ENCODE assay signal across 13 mouse cellular contexts in the genomic region with DNA sequence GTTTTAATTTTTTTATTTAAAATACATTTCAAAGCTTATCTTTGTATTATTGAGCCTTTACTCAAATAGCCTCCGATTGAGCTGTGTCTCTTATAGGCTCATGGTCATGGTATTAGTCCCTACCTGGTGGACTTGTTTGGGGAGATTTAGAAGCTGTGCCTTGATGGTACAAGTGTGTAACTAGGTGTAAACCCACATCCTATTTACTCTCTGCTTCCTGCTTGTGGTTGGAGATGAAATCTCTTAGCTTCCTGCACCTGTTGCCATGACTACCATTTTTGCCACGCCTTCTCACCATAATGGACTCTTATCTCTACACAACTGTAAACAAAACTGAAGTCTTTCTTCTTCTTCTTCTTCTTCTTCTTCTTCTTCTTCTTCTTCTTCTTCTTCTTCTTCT.
"Had no signal": no experiment of that assay in that cellular context is flagged by ENCODE, and none has a peak within 500 bp of the region (broad histone marks: within the 10 kb centered on the region; RNA-seq: fewer than 3 reads in every experiment).

No protein-coding gene starts in this region.

- H3K4me2 ChIP-seq: liver, embryonic 11.5 days; liver, embryonic 15.5 days; neural tube, embryonic 12.5 days; stomach, embryonic 15.5 days had no signal

- H3K9ac ChIP-seq: liver, embryonic 15.5 days; neural tube, embryonic 12.5 days; stomach, embryonic 15.5 days had no signal

- H3K36me3 ChIP-seq: limb, embryonic 10.5 days; liver, embryonic 15.5 days; neural tube, embryonic 12.5 days; stomach, embryonic 15.5 days had no signal

- H3K9me3 ChIP-seq: limb, embryonic 10.5 days; liver, embryonic 15.5 days; neural tube, embryonic 12.5 days; stomach, embryonic 15.5 days had no signal

- DNase-seq: kidney, adult 18-20 months; kidney, postnatal 14 days; lung, adult 2 months; lung, postnatal 36 days; midbrain, embryonic 14.5 days; retina, postnatal 1 day had no signal

- H3K4me1 ChIP-seq: limb, embryonic 10.5 days; liver, embryonic 15.5 days; neural tube, embryonic 12.5 days; stomach, embryonic 15.5 days had no signal

- H3K27ac ChIP-seq: limb, embryonic 10.5 days; liver, embryonic 15.5 days; neural tube, embryonic 12.5 days; stomach, embryonic 15.5 days had no signal

- H3K27me3 ChIP-seq: liver, embryonic 15.5 days; neural tube, embryonic 12.5 days; stomach, embryonic 15.5 days had no signal

- H3K4me3 ChIP-seq: limb, embryonic 10.5 days; liver, embryonic 15.5 days; myocyte; neural tube, embryonic 12.5 days; stomach, embryonic 15.5 days had no signal

- ATAC-seq: lung, postnatal 0 days had no signal
